Mouse (Mus musculus): ENCODE measurements at regions not wholly inside any gene's neighbourhood (a gene's known extent, or its start where the extent isn't known, plus 50 kb on each side); places are given as distances from the start of the nearest gene placed in this dataset.

GRCm38 (mm10) chr3:33262797-33263196, 119.8 kb upstream of the Pex5l start:
- DNase-seq, result no peak

- no peak for DNase-seq
Measured at GRCm38 (mm10) chr3:33219271-33220065, 76.4 kb upstream of the Pex5l start.

GRCm38 (mm10) chr3:33218291-33218690, 75.2 kb upstream of the Pex5l start:
- DNase-seq, result no peak

GRCm38 (mm10) chr3:33217360-33218034, 74.5 kb upstream of the Pex5l start:
- DNase-seq, result no peak

- DNase-seq, result no peak
Measured at GRCm38 (mm10) chr3:33211224-33211817, 68.3 kb upstream of the Pex5l start.

Small RNAs in the stretch of these regions (microRNA-seq; reads per million reads assigned to microRNA genes)
- gene Gm27974, result 0 reads per million in 2 experiments

Data from heart, postnatal 4 days (tissue).